Mouse (Mus musculus) brain, embryonic 14.5 days (tissue): ENCODE measurements at regions not wholly inside any gene's neighbourhood (a gene's known extent, or its start where the extent isn't known, plus 50 kb on each side); places are given as distances from the start of the nearest gene placed in this dataset.

Source experiments
- CTCF ChIP-seq: fragments of 200-500 bp; IDR thresholded peaks from 2 replicates; pipeline ENCODE4 v1.5.1; 2012; ENCODE audit warnings: inconsistent platforms, mild to moderate bottlenecking, moderate library complexity, borderline replicate concordance; ENCODE audit not compliant: insufficient read depth, insufficient read length; ENCODE audit errors: extremely low read depth
- POLR2A ChIP-seq: fragments of 200-500 bp; IDR thresholded peaks from 2 replicates; pipeline ENCODE4 v1.6.1; 2012; ENCODE audit warnings: mild to moderate bottlenecking, inconsistent platforms, borderline replicate concordance; ENCODE audit not compliant: poor library complexity, insufficient read depth, insufficient read length, severe bottlenecking; ENCODE audit errors: extremely low read depth

GRCm38 (mm10) chr12:93429218-93429617 lies 1580.3 kb upstream of the Sel1l start:
- TF ChIP-seq CTCF: no peak
- TF ChIP-seq POLR2A: no peak
